Mouse (Mus musculus) hindbrain, embryonic 16.5 days (tissue): ENCODE data around the gene Kcnk18. TPM values are rescaled to one million over a fixed set of nuclear protein-coding genes. Genes with fewer than 3 reads are reported as not detected.

Experiments
- ATAC-seq: fragments of 200-750 bp; cut with Nextera tagmentation; 2 replicates; pipeline ENCODE4 v1.8.0; 2017; ENCODE audit warnings: moderate TSS enrichment, moderate library complexity
- H3K27ac ChIP-seq: fragments of 300-500 bp; sonication (generic); 2 replicates; pipeline ENCODE4 v1.5.1; 2014; ENCODE audit warnings: low read depth, mild to moderate bottlenecking, control low read depth, low read length, moderate library complexity
- H3K27me3 ChIP-seq: fragments of 300-500 bp; sonication (generic); replicated peaks from 2 replicates; pipeline ENCODE4 v1.6.1; 2014; ENCODE audit warnings: low read length; ENCODE audit not compliant: control insufficient read depth, insufficient read depth
- H3K36me3 ChIP-seq: fragments of 300-500 bp; sonication (generic); 2 replicates; pipeline ENCODE4 v1.6.1; 2014; ENCODE audit warnings: mild to moderate bottlenecking, low read length, moderate library complexity, mixed read lengths; ENCODE audit not compliant: control insufficient read depth, insufficient read depth
- H3K4me1 ChIP-seq: fragments of 300-500 bp; sonication (generic); 2 replicates; pipeline ENCODE4 v1.6.1; 2014; ENCODE audit warnings: low read depth, low read length; ENCODE audit not compliant: control insufficient read depth, insufficient read depth
- H3K4me2 ChIP-seq: fragments of 300-500 bp; sonication (generic); 2 replicates; pipeline ENCODE4 v1.6.1; 2014; ENCODE audit warnings: mild to moderate bottlenecking, low read length, control low read depth, moderate library complexity
- H3K4me3 ChIP-seq: fragments of 300-500 bp; sonication (generic); 2 replicates; pipeline ENCODE4 v1.5.1; 2014; ENCODE audit warnings: mild to moderate bottlenecking, low read length, control low read depth, moderate library complexity
- H3K9ac ChIP-seq: fragments of 300-500 bp; sonication (generic); 2 replicates; pipeline ENCODE4 v1.6.1; 2014; ENCODE audit warnings: low read depth, mild to moderate bottlenecking, control low read depth, low read length, moderate library complexity
- H3K9me3 ChIP-seq: fragments of 300-500 bp; sonication (generic); 2 replicates; pipeline ENCODE4 v1.6.1; 2014; ENCODE audit warnings: mild to moderate bottlenecking, low read length, moderate library complexity; ENCODE audit not compliant: control insufficient read depth
- WGBS: fragments of 180-500 bp; shearing (Covaris S2); extraction: QIAGEN DNeasy Blood & Tissue Kit; methylation state at CpG from one replicate; pipeline ENCODE4 v1.1.7; 2014; 5-methylcytosine and 5-hydroxymethylcytosine counted together
- polyA plus RNA-seq: library from polyadenylated mRNA; unstranded; fragments of >200 nt; fragmentation: Nextera tagmentation; extraction: Ambion mirVana; gene quantifications from 2 replicates; pipeline ENCODE4 v1.2.1, GENCODE M21; 2015

Kcnk18 gene
- polyA plus RNA-seq, 1 experiment from 2014 or later, result 0.05 TPM

DNA sequence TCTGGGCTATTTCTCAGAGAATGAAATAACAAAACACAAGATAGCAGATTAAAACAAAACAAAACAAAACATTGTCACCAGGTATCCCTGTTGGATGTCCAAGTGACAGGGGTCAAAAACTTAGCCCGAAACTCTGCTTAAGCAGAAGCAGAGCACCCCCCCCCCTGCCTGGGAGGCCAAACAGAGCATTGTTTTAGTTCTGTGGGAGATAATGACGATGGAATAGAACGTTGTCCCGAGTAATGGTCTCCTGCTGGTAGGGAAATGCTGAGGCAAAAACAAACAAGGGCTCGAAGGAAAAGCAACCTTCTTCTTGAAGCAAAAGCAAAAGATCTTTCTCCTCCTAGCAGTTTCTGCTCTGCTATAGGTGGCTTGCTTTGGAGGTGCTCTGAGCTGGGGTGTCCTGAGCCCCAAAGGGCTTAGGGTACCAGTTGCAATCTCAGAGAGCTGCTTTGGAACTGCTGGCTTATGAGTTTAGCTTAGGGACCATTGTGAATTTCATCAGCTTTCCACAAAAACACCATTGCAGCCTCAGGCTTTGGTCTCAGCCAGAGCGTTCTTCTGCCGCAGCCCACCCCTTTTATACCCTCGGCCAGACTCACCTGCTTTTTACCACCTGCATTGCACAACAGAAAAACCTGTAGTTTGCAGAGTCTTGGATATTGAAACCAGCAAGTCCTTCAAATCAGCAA, 28.4 kb upstream of the Kcnk18 start:
- H3K9ac ChIP-seq, result no peak overlapping the region

DNA sequence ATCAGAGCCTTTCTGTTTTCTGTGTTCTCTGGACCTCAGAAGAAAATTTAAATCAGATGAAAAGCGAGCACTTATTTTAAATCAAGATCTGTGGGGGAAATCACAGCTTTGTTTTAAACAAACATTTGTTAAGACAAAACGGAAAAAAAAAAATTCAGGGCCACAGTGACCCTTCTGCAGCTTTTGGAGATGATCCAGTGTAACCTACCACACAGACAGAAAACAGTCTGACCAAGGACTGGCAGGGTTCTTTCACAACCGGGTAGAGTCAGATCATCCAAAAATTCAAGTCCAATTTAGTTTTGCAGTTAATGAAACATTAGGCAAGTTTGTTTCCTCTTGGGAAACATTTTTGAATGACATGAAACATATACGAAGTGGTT, 27.9 kb upstream of the Kcnk18 start:
- Histone ChIP-seq H3K9ac (no peak overlapping the region), H3K36me3 (no peaks in the 10 kb centered on the region), H3K27ac (no peak overlapping the region), H3K9me3 (no peaks in the 10 kb centered on the region), H3K4me1 (peaks cover 4% of the 10 kb centered on the region), H3K4me3 (no peak overlapping the region), H3K4me2 (no peak overlapping the region), H3K27me3 (peaks cover 69% of the 10 kb centered on the region)
- 8% methylated on average over 4 of the region's 4 CpGs for WGBS
- no peak for ATAC-seq

More for the DNA sequence above, 28.4 kb upstream of the Kcnk18 start:
- Histone ChIP-seq H3K27ac (no peak overlapping the region), H3K27me3 (peaks cover 69% of the 10 kb centered on the region), H3K4me3 (no peak overlapping the region), H3K4me2 (no peak overlapping the region), H3K9me3 (no peaks in the 10 kb centered on the region), H3K4me1 (peaks cover 4% of the 10 kb centered on the region), H3K36me3 (no peaks in the 10 kb centered on the region)
- 3% methylated on average over 8 of the region's 8 CpGs for WGBS
- ATAC-seq, result no peak

- H3K27me3 ChIP-seq, result peaks cover 73% of the 10 kb centered on the region
- ATAC-seq, result no peak
- no peak overlapping the region for H3K27ac ChIP-seq
- no peak overlapping the region for H3K9ac ChIP-seq
- 7% methylated on average over 2 of the region's 2 CpGs for WGBS
- no peaks in the 10 kb centered on the region for H3K9me3 ChIP-seq
- H3K4me2 ChIP-seq, result no peak overlapping the region
- no peaks in the 10 kb centered on the region for H3K36me3 ChIP-seq
- peaks cover 4% of the 10 kb centered on the region for H3K4me1 ChIP-seq
- H3K4me3 ChIP-seq, result no peak overlapping the region
Observed at GRCm38 (mm10) chr19:59192491-59192890, 26.5 kb upstream of the Kcnk18 start.

DNA sequence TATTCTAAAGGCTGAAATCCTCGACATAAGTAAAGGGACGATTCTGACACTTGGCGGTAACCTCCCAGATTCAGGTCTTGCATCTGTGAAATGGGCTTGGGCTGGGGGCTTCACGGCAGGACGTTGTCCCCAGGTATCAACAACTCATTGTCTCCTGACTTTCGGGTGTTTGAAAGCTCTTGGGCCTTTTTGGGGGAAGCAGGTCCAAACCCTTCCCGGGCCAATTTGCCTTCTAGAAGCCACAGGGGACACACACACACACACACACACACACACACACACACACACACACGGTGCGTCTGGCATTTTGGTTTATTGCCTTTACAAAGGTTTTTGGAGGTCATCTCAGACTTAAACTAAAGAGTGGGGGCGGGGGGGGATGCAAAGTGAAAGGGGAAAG, 25.6 kb upstream of the Kcnk18 start:
- H3K4me2 ChIP-seq, result no peak overlapping the region
- no peak for ATAC-seq
- peaks cover 72% of the 10 kb centered on the region for H3K27me3 ChIP-seq
- no peaks in the 10 kb centered on the region for H3K9me3 ChIP-seq
- WGBS, result 2% methylated on average over 10 of the region's 10 CpGs
- H3K9ac ChIP-seq, result no peak overlapping the region
- no peaks in the 10 kb centered on the region for H3K36me3 ChIP-seq
- no peak overlapping the region for H3K4me3 ChIP-seq
- H3K27ac ChIP-seq, result no peak overlapping the region
- peaks cover 4% of the 10 kb centered on the region for H3K4me1 ChIP-seq

DNA sequence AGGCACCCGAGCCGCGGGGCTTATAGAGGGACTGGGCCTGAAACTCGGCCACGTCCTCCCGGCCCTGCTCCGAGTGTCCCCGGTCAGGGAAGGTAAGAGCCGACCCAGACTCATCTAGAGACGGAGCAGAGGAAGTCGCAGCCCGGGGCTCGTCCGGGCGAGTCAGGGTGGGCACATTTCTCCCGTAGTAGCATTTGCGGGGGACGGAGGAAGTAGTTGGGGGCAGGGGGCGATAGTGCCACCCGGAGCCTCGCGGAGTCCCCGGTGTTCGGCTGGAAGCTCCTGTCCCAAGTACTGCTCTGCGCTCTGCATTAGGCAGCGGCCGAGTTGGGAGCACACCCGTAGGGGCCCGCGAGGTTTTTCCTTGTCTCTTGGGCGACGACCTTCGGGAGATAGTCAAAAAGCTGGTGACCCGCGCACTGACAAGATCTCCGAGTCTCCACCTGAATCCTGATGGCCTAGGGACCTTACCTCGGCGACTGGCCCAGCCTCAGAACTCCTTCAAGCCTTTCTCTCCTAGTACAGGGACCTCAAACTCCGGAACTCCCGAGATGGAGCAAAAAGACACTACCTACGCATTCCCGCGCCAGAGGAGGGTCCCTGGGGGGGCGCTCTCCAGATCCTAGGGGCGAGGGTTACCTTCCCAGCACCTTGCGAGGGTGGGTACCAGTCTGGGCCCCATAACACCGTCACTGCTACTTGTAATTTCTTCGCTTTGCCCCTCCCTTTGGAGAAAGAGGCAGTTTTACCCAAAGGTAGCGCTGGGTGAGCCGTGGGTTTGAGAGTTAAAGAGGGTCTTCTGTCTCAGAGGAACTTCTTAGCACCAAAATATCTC, 24.8 kb upstream of the Kcnk18 start:
- H3K4me3 ChIP-seq, result peak overlapping the region; percentile 16; the same call in 1 of the 2 replicates

GRCm38 (mm10) chr19:59195181-59195770, 23.7 kb upstream of the Kcnk18 start:
- no peak overlapping the region for H3K27ac ChIP-seq
- H3K9me3 ChIP-seq, result no peaks in the 10 kb centered on the region
- H3K4me3 ChIP-seq, result no peak overlapping the region
- WGBS, result 5% methylated on average over 9 of the region's 9 CpGs
- H3K4me1 ChIP-seq, result peaks cover 4% of the 10 kb centered on the region
- H3K9ac ChIP-seq, result no peak overlapping the region
- no peak overlapping the region for H3K4me2 ChIP-seq
- H3K27me3 ChIP-seq, result peaks cover 63% of the 10 kb centered on the region
- no peaks in the 10 kb centered on the region for H3K36me3 ChIP-seq
- ATAC-seq, result no peak

More for the DNA sequence above, 24.8 kb upstream of the Kcnk18 start:
- Histone ChIP-seq H3K4me1 (peaks cover 4% of the 10 kb centered on the region), H3K4me2 (peak overlapping the region; percentile 39), H3K27ac (no peak overlapping the region), H3K9ac (no peak overlapping the region), H3K36me3 (no peaks in the 10 kb centered on the region), H3K27me3 (peaks cover 68% of the 10 kb centered on the region), H3K9me3 (no peaks in the 10 kb centered on the region)
- WGBS, result under 1% methylated on average over 47 of the region's 50 CpGs
- ATAC-seq, result no peak

GRCm38 (mm10) chr19:59196111-59196666, 22.8 kb upstream of the Kcnk18 start:
- H3K36me3 ChIP-seq, result no peaks in the 10 kb centered on the region
- H3K27me3 ChIP-seq, result peaks cover 54% of the 10 kb centered on the region
- peak; percentile 79 for ATAC-seq
- no peaks in the 10 kb centered on the region for H3K9me3 ChIP-seq
- 5% methylated on average over 15 of the region's 15 CpGs for WGBS
- peaks cover 4% of the 10 kb centered on the region for H3K4me1 ChIP-seq
- H3K4me2 ChIP-seq, result no peak overlapping the region
- H3K9ac ChIP-seq, result no peak overlapping the region
- H3K4me3 ChIP-seq, result no peak overlapping the region
- no peak overlapping the region for H3K27ac ChIP-seq

GRCm38 (mm10) chr19:59198161-59198560, 20.9 kb upstream of the Kcnk18 start:
- no peak overlapping the region for H3K4me3 ChIP-seq
- H3K9me3 ChIP-seq, result no peaks in the 10 kb centered on the region
- no peak overlapping the region for H3K27ac ChIP-seq
- no peak overlapping the region for H3K9ac ChIP-seq
- no peak for ATAC-seq
- WGBS, result 45% methylated on average over 7 of the region's 7 CpGs
- peaks cover 39% of the 10 kb centered on the region for H3K27me3 ChIP-seq
- H3K4me2 ChIP-seq, result no peak overlapping the region
- H3K4me1 ChIP-seq, result peaks cover 4% of the 10 kb centered on the region
- H3K36me3 ChIP-seq, result no peaks in the 10 kb centered on the region

- Histone ChIP-seq H3K9ac (no peak overlapping the region), H3K4me3 (no peak overlapping the region), H3K36me3 (no peaks in the 10 kb centered on the region), H3K4me2 (no peak overlapping the region), H3K9me3 (no peaks in the 10 kb centered on the region), H3K27me3 (peaks cover 8% of the 10 kb centered on the region), H3K27ac (no peak overlapping the region), H3K4me1 (no peaks in the 10 kb centered on the region)
- 25% methylated on average over 5 of the region's 5 CpGs for WGBS
- peak; percentile 45; the same call in 1 of the 2 replicates for ATAC-seq
Observed at GRCm38 (mm10) chr19:59208475-59208874, 10.5 kb upstream of the Kcnk18 start.
